Mouse (Mus musculus): ENCODE data around the gene Zfp747.

Gene Zfp747

GRCm38 (mm10) chr7:127337636-127338035 lies 38.2 kb downstream of the Zfp747 start:
- no peak for DNase-seq (ENCODE audit: extremely low read depth, low read depth, low spot score)

- DNase-seq (ENCODE audit: extremely low read depth, low read depth, low spot score) = peak; percentile 70
Measured at GRCm38 (mm10) chr7:127335604-127336003, 40.2 kb downstream of the Zfp747 start.

- DNase-seq (ENCODE audit: extremely low read depth, low read depth, low spot score) = no peak
Measured at GRCm38 (mm10) chr7:127333240-127333639, 42.6 kb downstream of the Zfp747 start.

GRCm38 (mm10) chr7:127326685-127327084 lies 49.2 kb downstream of the Zfp747 start:
- DNase-seq (ENCODE audit: extremely low read depth, low read depth, low spot score) = no peak

GRCm38 (mm10) chr7:127325550-127325949 lies 50.3 kb downstream of the Zfp747 start:
- DNase-seq (ENCODE audit: extremely low read depth, low read depth, low spot score) = no peak

GRCm38 (mm10) chr7:127324944-127325343 lies 50.9 kb downstream of the Zfp747 start:
- DNase-seq (ENCODE audit: extremely low read depth, low read depth, low spot score) = no peak

Data from fat pad, adult 2 months (tissue).